Mouse (Mus musculus): ENCODE data around the gene Ddc. TPM values are rescaled to one million over a fixed set of nuclear protein-coding genes. Genes with fewer than 3 reads are reported as not detected.

The Ddc gene
- total RNA-seq, 4 experiments from 2014 or later = 0.40 to 0.85 (median 0.70) TPM

GRCm38 (mm10) chr11:11907703-11908413, 9.9 kb upstream of the Ddc start:
- no peak for DNase-seq (ENCODE audit: low spot score in 2 of 2)

DNA sequence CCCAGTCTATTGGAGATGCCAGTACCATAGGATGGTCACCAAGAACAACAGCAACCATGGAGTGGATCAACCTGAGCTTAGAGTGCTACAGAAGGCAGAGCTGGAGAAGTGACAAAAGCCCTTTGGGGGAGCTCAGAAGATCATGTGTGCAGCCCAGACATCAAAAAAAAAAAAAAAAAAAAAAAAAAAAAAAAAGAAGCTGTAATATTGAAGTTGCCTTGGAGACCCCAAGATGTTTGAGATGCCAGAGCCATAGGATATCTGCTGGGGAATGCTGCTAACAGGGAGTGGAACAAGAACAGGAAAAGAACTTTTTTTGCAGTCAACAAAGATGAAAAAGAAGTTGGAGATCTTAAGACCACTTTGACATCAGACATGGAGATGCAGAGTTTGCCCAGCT, 7.6 kb upstream of the Ddc start:
- no peak for DNase-seq (ENCODE audit: low spot score in 2 of 2)

DNA sequence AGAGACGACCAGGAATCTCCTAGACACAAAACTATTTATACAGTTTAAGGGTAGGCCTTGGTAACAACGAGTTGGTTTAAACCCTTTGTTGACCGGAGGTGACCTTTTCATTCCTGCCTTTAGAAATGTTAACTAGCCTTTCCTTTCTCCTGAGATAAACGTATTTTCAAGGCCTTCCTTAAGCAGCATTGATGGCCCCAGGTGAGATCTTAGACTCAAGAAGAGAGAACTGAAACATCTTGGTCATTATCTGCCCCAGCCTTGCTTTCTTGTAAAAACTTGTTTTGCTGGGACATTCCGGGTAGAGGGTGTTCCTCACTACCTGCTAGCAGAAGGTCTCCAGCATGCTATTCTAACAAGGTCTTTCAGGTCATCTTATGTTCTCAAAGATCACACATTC, 7.1 kb upstream of the Ddc start:
- DNase-seq (ENCODE audit: low spot score in 2 of 2) = no peak

- no peak for DNase-seq (ENCODE audit: low spot score in 2 of 2)
Observed at GRCm38 (mm10) chr11:11901509-11901908, 3.6 kb upstream of the Ddc start.

GRCm38 (mm10) chr11:11898496-11898895, 552 bp upstream of the Ddc start:
- DNase-seq (ENCODE audit: low spot score in 2 of 2) = no peak

GRCm38 (mm10) chr11:11895479-11895878, 2.5 kb downstream of the Ddc start:
- DNase-seq (ENCODE audit: low spot score in 2 of 2) = no peak

GRCm38 (mm10) chr11:11893769-11894168, 4.2 kb downstream of the Ddc start:
- DNase-seq (ENCODE audit: low spot score in 2 of 2) = no peak

DNA sequence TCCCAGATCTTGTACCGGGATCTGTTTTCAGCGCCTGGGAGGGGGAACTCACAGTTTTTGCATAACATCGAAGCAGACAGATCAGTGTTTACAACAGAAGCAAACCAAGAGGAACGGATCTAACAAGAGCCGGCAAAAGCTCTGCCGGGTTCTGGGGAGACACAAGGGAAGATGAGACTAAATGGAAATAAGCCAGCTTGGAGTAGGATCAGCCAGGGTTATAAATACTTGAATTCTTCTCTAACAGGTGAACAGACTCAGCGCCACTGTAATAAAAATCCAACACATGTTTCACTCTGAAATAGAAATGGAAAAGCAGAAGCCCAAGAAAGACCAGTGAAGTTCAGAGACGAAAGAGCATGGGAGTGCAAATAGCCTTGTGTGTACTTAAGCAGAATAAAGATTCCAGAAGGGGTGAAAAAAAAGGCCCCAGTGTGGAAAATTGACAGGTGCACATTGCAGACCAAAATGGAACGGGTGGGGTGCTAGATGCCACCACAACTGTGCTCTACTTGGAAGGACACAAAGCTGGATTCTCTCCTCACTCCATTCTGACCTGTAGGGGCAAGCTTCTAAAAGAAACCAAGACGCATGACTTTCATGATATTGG, 4.8 kb downstream of the Ddc start:
- DNase-seq (ENCODE audit: low spot score in 2 of 2) = peak in 1 of 2 experiments; percentile 18

- DNase-seq (ENCODE audit: low spot score in 2 of 2) = no peak
Observed at GRCm38 (mm10) chr11:11891832-11892231, 6.1 kb downstream of the Ddc start.

DNA sequence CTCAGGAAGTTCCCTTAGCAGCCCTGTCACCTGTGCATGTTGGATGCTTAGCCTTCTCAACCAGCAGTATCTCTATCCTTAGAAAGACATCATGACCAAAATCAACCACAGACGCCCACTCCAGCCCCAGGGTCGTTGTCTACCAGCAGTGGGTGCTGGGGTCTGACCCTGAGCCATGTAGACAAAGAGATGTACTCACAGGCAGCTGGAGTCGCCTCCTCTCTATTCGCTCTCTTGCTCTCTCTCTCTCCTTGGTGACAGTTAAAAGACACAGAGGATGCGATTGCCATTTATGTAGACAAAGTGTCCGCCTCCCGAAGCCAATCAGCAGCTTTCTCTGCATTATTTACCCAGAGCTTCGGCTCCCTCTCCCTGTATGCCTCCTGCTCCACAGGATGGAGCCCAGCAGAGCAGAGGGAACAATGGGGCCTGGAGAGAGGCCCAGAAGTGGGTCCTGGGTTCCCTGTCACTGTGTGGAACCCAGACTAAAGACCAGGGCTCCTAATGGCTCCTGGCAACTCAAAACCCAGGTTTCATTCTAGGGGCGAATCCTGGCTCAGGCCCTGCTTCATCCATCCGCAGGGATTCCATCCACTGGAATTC, 7.7 kb downstream of the Ddc start:
- no peak for DNase-seq (ENCODE audit: low spot score in 2 of 2)

- no peak for DNase-seq (ENCODE audit: low spot score in 2 of 2)
Observed at GRCm38 (mm10) chr11:11888727-11889126, 9.2 kb downstream of the Ddc start.

DNA sequence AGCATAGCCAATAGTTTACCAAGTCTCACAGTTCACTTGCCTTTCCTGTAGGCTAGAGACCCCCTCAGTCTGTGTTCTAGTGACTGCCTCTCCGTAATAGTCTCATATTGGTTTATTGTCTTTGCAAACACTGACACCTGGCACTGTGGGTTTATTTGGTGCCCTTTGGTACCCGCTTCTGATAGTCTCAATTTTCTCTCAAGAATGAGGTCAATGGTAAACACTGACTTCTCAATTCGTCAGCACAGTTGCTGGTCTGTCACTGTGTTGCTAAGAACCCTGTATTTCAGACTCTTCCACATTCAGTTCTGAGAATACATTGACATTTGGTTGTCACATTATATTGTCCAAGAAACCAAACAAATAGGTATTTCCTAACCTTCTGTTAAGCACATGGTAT, 9.9 kb downstream of the Ddc start:
- no peak for DNase-seq (ENCODE audit: low spot score in 2 of 2)

DNA sequence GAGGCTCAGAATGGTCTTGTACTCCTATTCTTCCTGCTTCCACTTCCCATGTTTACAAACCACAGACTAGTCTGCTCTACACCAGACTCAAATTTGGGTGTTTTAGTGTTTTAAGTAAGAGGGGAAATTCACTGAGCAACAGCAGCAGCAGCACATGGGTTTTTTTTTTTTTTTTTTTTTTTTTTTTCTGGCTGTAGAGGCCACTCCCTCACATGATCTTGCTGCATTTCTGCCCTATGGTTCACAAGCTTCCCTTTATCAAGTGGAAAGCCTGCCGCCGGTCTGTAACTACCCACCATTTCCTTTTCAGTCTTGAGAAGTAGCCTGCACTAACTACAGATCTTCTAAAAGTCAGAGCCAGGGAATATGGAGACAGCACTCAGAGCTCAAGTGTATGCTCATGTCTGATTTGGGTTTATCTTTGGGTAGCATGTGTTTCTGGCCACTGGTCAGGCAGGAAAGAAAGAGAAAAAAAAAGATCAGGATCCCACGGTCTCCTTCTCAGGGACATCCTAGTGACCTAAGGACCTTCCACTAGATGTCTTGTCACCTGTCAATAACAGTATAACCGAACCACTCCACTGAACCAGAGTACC, 11.4 kb downstream of the Ddc start:
- no peak for DNase-seq (ENCODE audit: low spot score in 2 of 2)

- DNase-seq (ENCODE audit: low spot score in 2 of 2) = no peak
Observed at GRCm38 (mm10) chr11:11885921-11886320, 12.0 kb downstream of the Ddc start.

DNA sequence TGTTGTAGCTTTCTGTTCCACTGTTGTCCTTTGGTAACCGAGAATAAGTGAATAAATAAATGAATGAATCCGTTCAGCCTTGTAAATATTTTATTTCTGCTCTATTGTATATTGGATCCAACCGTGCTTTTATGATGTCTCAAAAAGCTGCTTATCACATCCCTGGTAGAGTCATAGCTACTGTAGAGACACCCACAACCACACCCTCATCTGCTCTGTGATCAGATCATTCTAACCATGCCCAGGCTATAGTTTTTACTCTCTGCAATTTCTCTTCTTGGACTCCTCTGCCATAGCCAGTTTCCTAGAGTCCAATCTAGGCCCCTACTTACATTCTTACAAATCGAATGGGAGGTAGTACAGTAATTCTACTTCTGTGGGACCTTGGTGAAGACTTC, 12.7 kb downstream of the Ddc start:
- DNase-seq (ENCODE audit: low spot score in 2 of 2) = no peak

DNA sequence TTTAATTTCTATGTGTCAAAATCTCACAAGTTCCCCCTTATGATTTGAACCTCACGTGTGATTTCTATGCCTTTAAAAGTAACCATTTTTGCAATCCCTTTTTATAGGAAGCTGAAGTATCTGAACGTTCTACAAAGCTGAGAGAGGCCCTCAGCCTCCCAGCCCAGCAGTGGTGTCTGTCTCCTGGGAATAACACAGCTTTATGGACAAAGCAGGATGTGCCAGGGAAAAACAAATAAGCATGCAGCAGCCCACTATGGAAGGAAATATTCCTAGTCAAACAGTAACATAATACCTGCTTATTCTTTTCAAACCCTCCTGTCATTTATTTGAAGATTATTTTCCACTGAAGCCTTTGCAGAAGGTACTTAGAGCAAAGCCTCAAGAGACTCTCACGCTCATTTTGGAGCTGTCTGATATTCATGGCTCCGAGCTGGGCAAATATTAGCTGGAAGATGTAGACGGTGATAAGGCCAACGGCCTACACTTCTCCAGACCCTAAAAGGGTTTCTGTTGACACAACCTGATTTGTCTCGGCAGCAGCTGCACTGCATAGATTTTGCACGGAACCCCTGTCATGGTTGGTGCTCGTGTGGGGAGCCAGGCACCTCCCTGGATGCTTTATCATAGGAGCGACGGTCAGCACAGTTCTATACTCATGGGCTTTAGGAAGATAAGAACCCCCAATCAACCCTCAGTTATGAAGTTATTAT, 13.3 kb downstream of the Ddc start:
- DNase-seq (ENCODE audit: low spot score in 2 of 2) = no peak

- no peak for DNase-seq (ENCODE audit: low spot score in 2 of 2)
Observed at GRCm38 (mm10) chr11:11881783-11882155, 16.2 kb downstream of the Ddc start.

DNA sequence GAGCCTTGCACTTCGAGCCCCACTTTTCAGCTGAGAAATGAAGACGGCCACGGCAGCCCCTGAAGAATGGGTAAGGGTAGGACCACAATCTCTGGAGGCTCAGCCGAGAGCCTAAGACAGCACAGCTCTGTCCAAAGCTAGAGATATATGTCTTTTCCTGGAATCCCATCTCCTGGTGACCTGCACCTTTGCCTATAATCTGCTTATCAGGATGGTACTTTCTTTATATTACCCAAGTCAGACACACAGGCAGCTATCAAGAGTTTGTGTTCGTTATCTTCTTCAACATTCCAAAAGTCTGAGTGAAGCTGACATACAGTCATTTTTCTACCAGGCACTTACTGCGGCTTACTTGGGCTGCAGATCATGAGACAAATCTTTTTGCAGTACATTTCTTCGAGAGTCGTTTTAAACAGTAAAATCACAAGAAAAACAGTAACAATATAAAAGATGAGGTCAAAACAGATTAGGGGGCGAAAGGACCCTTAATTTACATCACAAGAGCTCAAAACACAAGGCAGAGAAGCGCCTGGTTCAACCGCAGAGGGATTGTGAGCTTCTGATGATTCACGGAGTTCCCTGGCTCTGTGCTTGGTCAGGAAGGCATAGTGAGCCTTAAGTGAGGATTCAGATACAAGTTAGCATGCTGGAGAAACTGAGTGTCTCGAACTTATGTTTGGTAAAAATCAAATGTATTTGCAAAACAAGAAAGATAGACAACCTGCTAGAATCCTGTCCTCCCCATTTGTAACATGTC, 16.7 kb downstream of the Ddc start:
- DNase-seq (ENCODE audit: low spot score in 2 of 2) = no peak

GRCm38 (mm10) chr11:11880351-11880750, 17.6 kb downstream of the Ddc start:
- no peak for DNase-seq (ENCODE audit: low spot score in 2 of 2)

DNA sequence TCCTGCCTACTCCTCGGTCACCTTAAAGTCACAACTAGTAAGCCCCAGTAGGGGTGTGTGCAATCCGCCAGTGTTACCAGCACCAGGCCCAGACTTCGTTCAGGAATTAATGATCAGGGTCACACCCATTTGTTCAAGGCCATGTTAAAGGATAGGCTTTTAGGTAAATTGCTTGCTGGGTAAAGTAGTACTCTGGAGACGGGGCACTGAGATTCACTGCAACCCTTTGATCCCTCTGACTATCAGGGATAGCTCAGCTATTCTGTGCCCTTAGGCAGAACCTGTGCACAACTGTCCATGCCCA, 18.3 kb downstream of the Ddc start:
- no peak for DNase-seq (ENCODE audit: low spot score in 2 of 2)

DNA sequence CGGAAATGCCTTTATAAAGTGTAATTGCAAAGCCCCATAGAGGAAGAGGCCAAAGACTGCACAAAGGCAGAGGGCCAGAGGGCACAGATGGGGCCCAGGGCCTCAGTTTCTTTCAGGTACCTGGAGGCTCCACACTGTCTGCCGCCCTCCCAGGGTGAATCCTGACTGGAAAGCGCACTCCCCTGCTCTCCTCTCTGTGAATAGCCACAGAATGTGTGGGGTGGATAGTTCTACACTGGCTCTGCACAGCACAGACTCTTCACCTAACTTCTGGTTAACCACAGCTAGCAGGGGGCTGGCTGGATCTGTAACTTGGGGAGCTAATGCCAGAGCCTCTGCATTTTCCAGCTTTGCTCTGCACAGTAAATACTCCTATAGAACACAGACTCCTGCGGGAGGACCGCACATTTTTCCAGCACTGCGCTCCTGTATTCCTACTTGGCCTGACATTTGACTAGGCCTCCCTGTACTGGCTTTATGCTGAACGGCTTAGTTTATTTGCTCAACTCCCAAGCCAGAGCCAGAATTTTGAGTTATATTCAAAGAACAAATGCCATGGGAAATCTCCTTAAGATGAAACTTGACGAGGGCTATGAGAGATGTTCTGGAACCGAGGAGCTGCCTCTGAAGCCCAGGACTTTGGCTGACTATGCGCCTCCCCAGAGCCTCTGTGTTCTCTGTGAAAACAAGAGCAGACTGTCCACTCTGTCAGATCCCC, 18.8 kb downstream of the Ddc start:
- peak in 1 of 2 experiments; percentile 23 for DNase-seq (ENCODE audit: low spot score in 2 of 2)

Data from gastrocnemius, adult 8-10 months (tissue).